ENCODE assay signal across 19 mouse cellular contexts in genomic region chr5:25114110-25114509, GRCm38 (mm10).
"Had no signal": no experiment of that assay in that cellular context is flagged by ENCODE, and none has a peak within 500 bp of the region (broad histone marks: within the 10 kb centered on the region; RNA-seq: fewer than 3 reads in every experiment).

No protein-coding gene starts in this region.

- H3K9me3 ChIP-seq: midbrain, embryonic 10.5 days; midbrain, embryonic 12.5 days; neural tube, embryonic 13.5 days; neural tube, embryonic 15.5 days had no signal

- H3K4me1 ChIP-seq: neural tube, embryonic 15.5 days had no signal

- H3K4me3 ChIP-seq: midbrain, embryonic 10.5 days; midbrain, embryonic 12.5 days; myocyte; neural tube, embryonic 13.5 days; neural tube, embryonic 15.5 days had no signal

- ATAC-seq: midbrain, embryonic 16.5 days had no signal

- H3K27me3 ChIP-seq: midbrain, embryonic 12.5 days; neural tube, embryonic 13.5 days; neural tube, embryonic 15.5 days had no signal

- H3K4me2 ChIP-seq: lung, embryonic 14.5 days; midbrain, embryonic 12.5 days; neural tube, embryonic 13.5 days; neural tube, embryonic 15.5 days had no signal

- H3K9ac ChIP-seq: lung, embryonic 14.5 days; midbrain, embryonic 12.5 days; neural tube, embryonic 13.5 days; neural tube, embryonic 15.5 days had no signal

- H3K36me3 ChIP-seq: midbrain, embryonic 10.5 days; midbrain, embryonic 12.5 days; neural tube, embryonic 13.5 days; neural tube, embryonic 15.5 days had no signal

- DNase-seq: lung, adult 18-20 months; lung, embryonic 14.5 days; lung, postnatal 10 days; lung, postnatal 4 days; midbrain, embryonic 14.5 days; retina, postnatal 1 day; right cerebral cortex, adult 18-20 months; right cerebral cortex, postnatal 25 days; right cerebral cortex, postnatal 4 days; spleen, adult 18-20 months; thymus, adult 18-20 months; thymus, postnatal 14 days; thymus, postnatal 36 days had no signal

- H3K27ac ChIP-seq: midbrain, embryonic 10.5 days; midbrain, embryonic 12.5 days; neural tube, embryonic 13.5 days; neural tube, embryonic 15.5 days had no signal
